Mouse (Mus musculus) brown adipose tissue, adult 24 weeks (tissue): ENCODE results near the gene Tyw1. TPM values are rescaled to one million over a fixed set of nuclear protein-coding genes. Genes with fewer than 3 reads are reported as not detected.

Experiments used
- H3K27ac ChIP-seq: fragments of 200-500 bp; replicated peaks from 2 replicates; pipeline ENCODE4 v1.5.1; 2012; ENCODE audit warnings: low read depth, mild to moderate bottlenecking, low read length
- H3K4me1 ChIP-seq: fragments of 200-500 bp; 2 replicates; pipeline ENCODE4 v1.6.1; 2012; ENCODE audit warnings: low read length, mixed read lengths; ENCODE audit not compliant: control insufficient read depth, insufficient read depth, insufficient read length
- H3K4me3 ChIP-seq: fragments of 200-500 bp; 2 replicates; pipeline ENCODE4 v1.5.1; 2012; ENCODE audit warnings: low read depth, mild to moderate bottlenecking, low read length, moderate library complexity; ENCODE audit not compliant: insufficient read depth
- polyA plus RNA-seq: library from polyadenylated mRNA; stranded (reverse); fragments of >200 nt; gene quantifications from 2 replicates; pipeline ENCODE4 v1.2.4, GENCODE M21; 2012; ENCODE audit not compliant: missing spikeins, insufficient read depth, insufficient read length

Tyw1 gene
- polyA plus RNA-seq, 1 experiment, result 6.5 TPM

DNA sequence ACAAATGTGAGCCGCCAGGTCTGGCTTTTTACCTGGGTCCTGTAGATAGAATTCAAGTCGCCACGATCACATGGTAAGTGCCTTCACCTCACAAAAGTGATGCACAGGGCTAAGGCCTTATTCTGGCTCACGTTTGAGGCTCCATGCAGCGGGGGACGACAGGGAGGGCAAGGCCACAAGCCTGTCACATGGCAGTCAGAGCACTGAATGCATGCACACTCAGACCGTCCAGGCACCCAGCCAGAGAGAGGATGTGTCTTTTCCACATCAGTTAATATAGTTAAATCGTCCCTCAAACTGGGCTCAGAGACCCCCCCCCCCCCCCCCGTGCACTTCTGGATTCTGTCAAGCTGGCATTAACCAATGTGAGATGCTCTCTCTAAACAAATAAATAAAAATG is 60.9 kb downstream of the Tyw1 start:
- H3K4me1 ChIP-seq, result no peaks in the 10 kb centered on the region
- H3K4me3 ChIP-seq, result no peak overlapping the region
- H3K27ac ChIP-seq, result no peak overlapping the region

DNA sequence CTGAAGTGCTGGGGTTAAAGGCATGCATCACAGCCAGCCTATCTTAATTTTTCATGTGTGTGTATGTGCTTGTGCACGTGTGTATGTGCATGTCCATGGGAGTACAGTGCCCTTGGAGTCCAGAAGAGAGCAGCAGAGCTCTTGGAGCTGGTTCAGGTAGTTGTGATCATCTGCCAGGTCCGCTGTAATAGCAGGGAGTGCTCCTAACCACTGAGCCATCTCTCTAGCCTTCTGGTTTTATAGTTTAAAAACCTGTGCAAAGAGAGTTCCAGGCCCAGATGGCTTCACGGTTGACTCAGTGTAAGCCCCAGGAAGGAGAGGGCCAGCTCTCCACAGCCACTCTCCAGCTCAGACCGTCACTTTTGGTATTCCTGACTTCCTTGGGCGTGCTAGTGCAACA is 64.4 kb downstream of the Tyw1 start:
- Histone ChIP-seq H3K4me3 (no peak overlapping the region), H3K4me1 (no peaks in the 10 kb centered on the region), H3K27ac (no peak overlapping the region)

DNA sequence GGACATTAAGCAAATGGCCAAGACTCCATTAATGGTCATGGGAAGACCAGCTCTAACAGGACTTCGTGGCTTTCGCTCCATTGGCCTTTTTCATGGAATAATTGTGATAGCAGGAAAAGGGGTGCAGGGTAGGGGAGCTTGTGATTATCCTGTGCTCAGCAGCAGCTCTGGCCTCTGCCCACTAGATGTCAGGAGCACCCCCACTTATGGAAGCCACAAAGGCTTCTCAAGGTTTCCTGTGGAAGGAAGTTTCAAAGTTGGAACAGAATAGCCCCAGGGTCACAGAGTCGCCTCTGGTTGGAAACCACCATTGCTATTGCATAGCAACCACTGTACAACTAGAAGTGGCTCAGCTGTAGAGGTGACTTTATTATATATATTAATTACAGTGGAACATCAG is 65.1 kb downstream of the Tyw1 start:
- Histone ChIP-seq H3K4me3 (no peak overlapping the region), H3K4me1 (no peaks in the 10 kb centered on the region), H3K27ac (no peak overlapping the region)

DNA sequence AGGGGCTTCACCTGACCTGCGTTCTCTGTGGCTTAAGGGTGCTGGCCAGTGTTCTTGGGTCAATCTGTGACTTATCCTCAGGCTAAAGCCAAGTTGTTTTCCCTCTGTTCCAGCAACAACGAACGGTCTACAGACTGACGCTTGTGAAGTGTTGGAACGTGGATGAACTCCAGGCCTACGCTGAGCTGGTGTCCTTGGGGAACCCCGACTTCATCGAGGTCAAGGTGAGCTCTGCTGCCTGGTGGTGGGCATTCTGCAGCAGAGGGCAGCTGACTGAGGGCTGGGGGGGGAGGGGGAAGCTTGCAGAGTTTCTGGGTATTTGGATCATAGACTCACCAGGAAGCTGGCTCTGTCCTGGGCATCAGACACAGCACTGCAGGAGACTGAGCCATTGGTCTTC is 70.1 kb downstream of the Tyw1 start:
- Histone ChIP-seq H3K4me1 (no peaks in the 10 kb centered on the region), H3K4me3 (no peak overlapping the region), H3K27ac (no peak overlapping the region)

DNA sequence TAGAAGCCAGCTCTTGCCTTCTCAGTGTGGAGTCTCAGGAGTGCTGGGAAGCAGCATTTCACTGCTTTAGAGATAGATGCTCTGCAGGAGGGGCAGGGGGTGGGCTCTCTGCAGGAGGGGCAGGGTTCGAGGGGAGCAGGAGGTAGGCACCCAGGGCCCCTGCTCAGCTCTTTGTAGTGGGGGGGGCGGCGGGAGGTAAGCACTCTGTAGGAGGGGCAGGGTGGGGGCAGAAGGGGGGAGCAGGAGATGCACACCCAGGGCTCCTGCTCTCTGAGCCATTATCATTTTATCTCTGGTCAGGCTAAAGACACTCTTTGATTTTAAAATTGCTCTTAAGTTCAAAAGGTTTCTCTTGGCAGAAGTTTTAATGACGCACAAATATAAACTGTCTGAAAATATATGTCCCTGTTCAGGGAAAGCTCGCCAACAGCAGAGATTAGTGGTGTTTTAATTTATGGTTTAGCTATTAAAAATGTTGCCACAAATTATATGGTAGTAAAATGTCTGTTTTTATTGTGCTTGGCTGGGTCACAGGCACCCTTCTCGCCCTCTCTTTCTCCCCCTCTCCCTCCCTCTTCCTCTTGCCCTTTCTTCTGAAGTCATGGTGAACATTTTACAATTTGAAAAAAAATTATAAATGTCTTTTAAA is 72.3 kb downstream of the Tyw1 start:
- Histone ChIP-seq H3K4me1 (no peaks in the 10 kb centered on the region), H3K27ac (no peak overlapping the region), H3K4me3 (no peak overlapping the region)

DNA sequence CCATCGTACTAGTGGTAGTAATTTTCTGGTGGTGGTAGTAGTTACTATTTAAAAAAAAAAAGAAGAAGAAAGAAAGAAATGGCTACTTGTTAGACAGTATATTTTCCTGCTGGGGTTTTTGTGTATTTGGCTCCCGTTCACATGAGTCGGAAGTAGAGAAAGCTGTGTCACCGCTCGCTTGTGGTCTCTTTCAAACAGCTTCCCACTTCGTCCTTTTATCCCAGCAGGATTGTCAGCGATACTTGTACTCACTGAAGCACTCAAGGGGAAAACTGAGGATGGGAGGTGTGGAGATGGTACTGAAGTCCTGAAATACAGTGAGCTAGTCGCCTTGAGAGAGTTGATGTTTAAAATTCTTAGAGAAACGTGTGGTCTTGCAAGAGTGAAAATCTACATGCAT is 72.9 kb downstream of the Tyw1 start:
- Histone ChIP-seq H3K27ac (no peak overlapping the region), H3K4me3 (no peak overlapping the region), H3K4me1 (no peaks in the 10 kb centered on the region)

DNA sequence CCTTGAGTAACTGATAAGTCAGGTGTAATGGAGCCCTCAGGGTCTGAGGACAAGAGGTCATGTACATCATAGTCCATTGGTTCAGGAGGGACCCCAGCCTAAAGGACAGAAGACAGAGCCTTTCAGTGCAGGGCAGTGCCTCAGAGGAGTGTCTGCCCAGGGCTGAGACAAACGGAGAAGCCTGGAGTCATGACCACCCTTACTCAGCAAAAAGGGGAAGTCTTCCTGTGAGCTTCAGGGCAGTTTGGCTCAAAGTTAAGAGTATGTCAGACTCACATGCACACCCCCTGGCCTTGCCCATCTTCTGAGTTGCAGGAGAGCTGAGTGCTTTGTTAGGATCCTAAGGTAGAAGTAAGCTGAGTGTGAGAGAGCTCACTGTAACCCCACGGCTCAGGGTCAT is 74.5 kb downstream of the Tyw1 start:
- Histone ChIP-seq H3K4me1 (no peaks in the 10 kb centered on the region), H3K27ac (no peak overlapping the region), H3K4me3 (no peak overlapping the region)

DNA sequence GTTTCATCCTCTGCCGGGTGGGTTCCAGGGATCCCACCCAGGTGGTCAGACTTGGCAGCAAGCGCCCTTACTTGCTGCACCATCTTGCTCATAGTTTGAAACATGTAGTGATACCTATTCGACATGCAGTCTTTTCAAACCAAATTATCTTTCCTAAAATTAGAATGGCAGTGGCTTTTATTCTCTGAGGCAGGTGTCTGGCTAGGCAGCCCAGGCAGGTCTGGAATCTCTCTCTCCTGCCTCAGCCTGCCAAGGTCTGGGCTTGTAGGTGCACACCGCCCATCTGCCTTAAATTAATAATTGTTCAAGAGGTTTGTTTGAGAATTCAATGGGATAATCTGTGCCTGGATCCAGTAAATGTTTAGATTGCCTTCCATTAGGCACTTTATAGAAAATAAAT is 75.4 kb downstream of the Tyw1 start:
- H3K4me1 ChIP-seq, result no peaks in the 10 kb centered on the region
- H3K4me3 ChIP-seq, result no peak overlapping the region

DNA sequence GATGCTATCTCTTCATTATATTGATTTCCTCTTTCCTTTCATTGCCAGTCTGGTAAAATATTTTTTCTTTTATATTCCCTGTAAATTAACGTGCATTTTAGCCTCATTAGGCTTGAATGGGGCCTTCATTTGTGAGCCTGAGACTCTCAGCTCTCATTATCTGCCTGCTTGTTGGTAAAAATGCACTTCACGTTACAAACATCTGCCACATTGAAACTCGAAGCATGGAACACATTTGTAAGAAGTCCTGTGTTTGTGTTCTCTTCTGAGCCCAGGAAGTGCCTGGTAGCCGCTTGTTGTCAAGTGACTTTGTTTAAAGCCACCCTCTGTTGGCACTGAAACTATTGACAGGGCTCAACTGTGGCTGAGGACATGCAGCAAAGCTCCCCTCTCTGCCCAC is 75.8 kb downstream of the Tyw1 start:
- no peak overlapping the region for H3K4me3 ChIP-seq
- no peak overlapping the region for H3K27ac ChIP-seq
- no peaks in the 10 kb centered on the region for H3K4me1 ChIP-seq

More for the DNA sequence above, 75.4 kb downstream of the Tyw1 start:
- no peak overlapping the region for H3K27ac ChIP-seq

DNA sequence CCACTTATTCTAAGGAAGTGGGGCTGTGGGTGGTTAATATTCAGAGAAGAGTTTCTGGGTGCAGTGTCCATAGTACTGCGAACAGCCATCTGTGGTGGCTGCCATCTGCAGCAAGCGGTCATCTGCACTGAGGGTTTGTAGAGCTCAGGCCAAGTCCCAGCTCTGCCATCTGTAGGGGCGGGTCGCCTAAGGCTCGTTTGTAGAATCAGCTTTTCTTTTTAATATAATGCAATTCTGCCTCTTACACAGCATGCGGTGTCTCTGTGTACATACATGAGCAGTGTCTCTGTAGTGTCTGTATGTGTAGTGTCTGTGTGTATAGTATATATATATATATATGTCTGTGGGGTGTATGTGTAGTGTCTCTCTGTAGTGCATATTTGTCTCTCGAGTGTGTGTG is 78.1 kb downstream of the Tyw1 start:
- Histone ChIP-seq H3K27ac (no peak overlapping the region), H3K4me3 (no peak overlapping the region), H3K4me1 (no peaks in the 10 kb centered on the region)

DNA sequence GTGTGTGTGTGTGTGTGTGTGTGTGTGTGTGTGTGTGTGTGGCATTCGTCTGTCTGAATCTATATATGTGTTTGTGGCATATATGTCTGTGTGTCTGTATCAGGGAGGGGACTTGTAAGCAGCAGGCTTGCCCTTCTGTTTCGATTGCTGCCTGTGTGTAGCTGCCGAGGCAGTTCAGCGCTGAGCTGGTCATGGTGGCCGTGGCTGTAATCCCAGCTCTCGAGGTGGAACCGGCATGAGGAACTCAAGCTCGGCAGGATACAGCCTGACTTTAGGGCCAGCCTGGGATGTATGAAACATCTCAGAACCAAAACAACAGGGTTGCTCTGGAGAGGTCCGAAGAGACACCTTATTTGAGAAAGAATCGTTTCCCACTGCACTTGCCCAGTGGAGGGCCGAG is 78.6 kb downstream of the Tyw1 start:
- Histone ChIP-seq H3K4me1 (no peaks in the 10 kb centered on the region), H3K27ac (no peak overlapping the region), H3K4me3 (no peak overlapping the region)

DNA sequence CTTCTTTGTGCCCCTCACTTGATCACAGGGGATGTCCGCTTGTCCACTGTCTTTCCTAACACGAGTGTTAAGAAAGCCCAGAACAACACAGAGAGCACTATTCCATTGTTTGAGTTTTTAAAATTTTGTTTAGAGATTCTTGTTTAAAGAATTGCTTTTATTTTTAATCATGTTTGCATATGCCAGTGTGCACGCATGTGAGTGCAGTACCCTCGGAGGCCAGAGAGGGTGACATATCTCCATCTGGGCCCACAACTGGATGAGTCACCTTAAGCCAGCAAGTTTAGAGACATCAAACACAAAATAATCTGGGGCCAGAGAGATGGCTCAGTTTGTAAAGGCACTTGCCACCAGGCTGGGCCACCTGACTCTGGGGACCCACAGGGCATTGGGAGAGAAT is 80.0 kb downstream of the Tyw1 start:
- H3K27ac ChIP-seq, result no peak overlapping the region
- H3K4me1 ChIP-seq, result no peaks in the 10 kb centered on the region

DNA sequence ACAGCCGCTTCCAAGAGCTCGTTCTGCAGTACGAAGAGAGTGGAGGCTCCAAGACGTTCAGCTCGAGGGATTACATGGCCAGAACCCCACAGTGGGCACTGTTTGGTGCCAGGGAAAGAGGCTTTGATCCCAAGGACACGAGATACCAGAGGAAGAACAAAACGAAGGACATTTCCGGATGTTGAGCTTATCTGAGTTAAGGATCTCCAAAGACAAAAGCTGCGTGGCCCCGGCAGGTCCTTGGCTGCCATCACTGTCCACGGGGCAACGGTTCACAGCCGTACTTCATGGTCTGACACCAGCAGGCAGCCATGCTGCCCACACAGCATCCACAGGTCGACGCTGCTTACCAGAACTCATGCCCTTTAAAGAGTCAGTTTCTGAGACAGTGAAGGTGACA is 85.2 kb downstream of the Tyw1 start:
- no peak overlapping the region for H3K27ac ChIP-seq
- no peak overlapping the region for H3K4me3 ChIP-seq
- H3K4me1 ChIP-seq, result no peaks in the 10 kb centered on the region

More for the DNA sequence above, 80.0 kb downstream of the Tyw1 start:
- H3K4me3 ChIP-seq, result no peak overlapping the region

DNA sequence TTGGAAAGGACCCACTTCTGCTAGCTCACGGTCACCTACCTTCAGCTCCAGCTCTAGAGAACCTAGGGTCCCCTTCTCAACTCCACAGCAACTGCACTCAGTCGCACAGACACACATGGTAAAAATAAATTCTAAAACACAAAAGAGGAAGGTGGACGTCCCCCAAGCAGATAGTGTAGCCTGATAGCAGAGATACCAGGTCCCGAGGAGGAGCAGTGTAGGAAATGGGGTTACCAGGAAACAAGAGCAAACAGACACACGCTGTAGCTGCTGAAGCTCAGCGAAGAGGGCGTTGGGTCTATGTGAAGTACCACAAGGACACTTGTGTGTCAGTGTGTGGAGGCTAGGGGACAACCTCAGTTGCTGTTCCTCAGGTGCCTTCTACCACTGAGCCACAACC is 89.6 kb downstream of the Tyw1 start:
- no peaks in the 10 kb centered on the region for H3K4me1 ChIP-seq
- H3K27ac ChIP-seq, result no peak overlapping the region
- H3K4me3 ChIP-seq, result no peak overlapping the region

DNA sequence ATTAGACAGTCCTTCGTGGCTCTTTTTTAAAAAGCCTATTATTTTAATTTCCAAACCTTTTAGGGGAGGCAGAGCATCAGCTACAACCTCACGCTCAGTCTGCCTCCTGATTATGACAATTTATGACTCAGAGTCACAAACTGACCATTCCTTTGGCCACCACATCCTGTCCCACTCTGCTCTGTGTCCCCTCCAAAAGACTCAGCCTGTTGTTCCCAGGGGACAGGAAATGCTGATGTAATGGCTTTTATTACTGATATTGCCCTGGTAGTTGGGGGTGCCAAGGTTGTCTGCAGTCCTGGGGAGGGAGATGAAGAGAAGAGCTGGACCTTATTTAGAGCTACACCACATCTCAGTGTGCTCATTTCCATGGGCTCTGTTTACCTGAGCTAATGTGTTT is 90.5 kb downstream of the Tyw1 start:
- Histone ChIP-seq H3K4me3 (no peak overlapping the region), H3K27ac (no peak overlapping the region), H3K4me1 (no peaks in the 10 kb centered on the region)

DNA sequence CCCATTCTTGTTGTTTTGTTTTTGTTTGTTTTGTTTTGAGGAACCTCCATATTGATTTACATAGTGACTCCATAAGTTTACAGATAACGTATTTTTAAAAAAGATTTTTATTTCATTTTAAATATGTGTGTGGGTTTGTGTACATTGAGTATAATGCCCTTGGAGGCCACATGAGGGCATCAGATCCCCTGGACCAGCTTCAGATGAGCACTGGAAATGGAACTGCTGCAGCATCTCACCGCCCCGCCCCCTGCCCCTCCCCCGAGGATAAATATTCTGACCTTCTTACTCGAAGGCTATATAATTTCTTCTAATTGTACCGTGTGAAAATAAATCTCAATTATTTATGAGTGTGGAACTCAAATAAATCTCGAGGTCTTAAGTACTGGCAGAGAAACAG is 99.8 kb downstream of the Tyw1 start:
- Histone ChIP-seq H3K4me3 (no peak overlapping the region), H3K27ac (no peak overlapping the region), H3K4me1 (no peaks in the 10 kb centered on the region)

DNA sequence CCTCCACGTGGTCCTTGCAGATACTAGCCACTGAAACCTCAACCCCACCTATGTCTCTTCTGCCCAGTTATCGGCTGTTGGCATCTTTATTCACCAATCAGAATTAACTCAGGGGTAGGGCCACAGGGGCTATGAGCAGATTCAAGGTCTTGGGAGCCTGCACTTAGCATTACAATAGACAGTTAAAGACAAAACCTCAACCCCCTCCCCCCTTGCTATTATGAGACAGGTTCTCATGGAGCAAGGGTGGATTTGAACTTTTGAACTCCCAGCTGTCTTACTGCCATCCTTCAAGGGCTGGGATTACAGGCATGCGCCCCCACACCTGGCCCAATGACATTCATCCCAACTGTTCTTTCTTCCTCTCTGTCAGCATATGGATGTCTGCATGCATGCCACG is 107.7 kb downstream of the Tyw1 start:
- Histone ChIP-seq H3K4me3 (no peak overlapping the region), H3K27ac (no peak overlapping the region), H3K4me1 (no peaks in the 10 kb centered on the region)
